Comparison of ENCODE assay signal across 8 mouse cellular contexts in genomic region chr1:180719951-180720689, GRCm38 (mm10). TPM values are rescaled to one million over a fixed set of nuclear protein-coding genes. Genes with fewer than 3 reads are reported as not detected.
DNase-seq lines count a peak whose midpoint lies in the region; ATAC-seq and TF ChIP-seq lines count a peak whose summit lies in the region.

No protein-coding gene starts in this region.

- TF ChIP-seq POLR2A in ES-Bruce4 (IDR thresholded peaks at IDR 0.05; ENCODE audit: insufficient read depth, low read length) = no peak

- peak; percentile 91 for DNase-seq in adrenal gland, postnatal 10 days
- peak; percentile 84 for DNase-seq in embryonic facial prominence, embryonic 11.5 days (ENCODE audit: low spot score)
- peak; percentile 32 to 85 for DNase-seq in layer of hippocampus, adult 2 months (ENCODE audit: low spot score in 2 of 2)
- peak; percentile 90 for DNase-seq in lung, postnatal 14 days
- DNase-seq in right cerebral cortex, postnatal 14 days = peak; percentile 79
- peak; percentile 83 for DNase-seq in urinary bladder, postnatal 25 days (ENCODE audit: low spot score)

- TF ChIP-seq CTCF in ES-Bruce4 (IDR thresholded peaks at IDR 0.05; ENCODE audit: low read depth, low read length) = peak; percentile 94
- peak; percentile 95 for TF ChIP-seq CTCF in layer of hippocampus, adult 2 months (conservative IDR thresholded peaks at IDR 0.05)

- H3K4me1 ChIP-seq in ES-Bruce4 (ENCODE audit: control insufficient read depth, insufficient read depth, low read length) = no peaks in the 10 kb centered on the region
- H3K4me1 ChIP-seq in embryonic facial prominence, embryonic 11.5 days (ENCODE audit: control insufficient read depth, insufficient read depth, low read length) = no peaks in the 10 kb centered on the region
- peaks cover 3% of the 10 kb centered on the region; the same call in 1 of the 2 replicates for H3K4me1 ChIP-seq in heart, embryonic 16.5 days (ENCODE audit: control insufficient read depth, insufficient read depth, low read length)

- no peaks in the 10 kb centered on the region for H3K27me3 ChIP-seq in ES-Bruce4 (ENCODE audit: control insufficient read depth, insufficient read depth, low read length, poor library complexity, severe bottlenecking)
- H3K27me3 ChIP-seq in embryonic facial prominence, embryonic 11.5 days (ENCODE audit: control insufficient read depth, insufficient read depth, low read length) = no peaks in the 10 kb centered on the region
- H3K27me3 ChIP-seq in heart, embryonic 16.5 days (ENCODE audit: control insufficient read depth, insufficient read depth, low read length) = no peaks in the 10 kb centered on the region

- H3K9me3 ChIP-seq in ES-Bruce4 (replicated peaks; ENCODE audit: control insufficient read depth, insufficient read depth, low read length, poor library complexity, severe bottlenecking) = no peaks in the 10 kb centered on the region
- H3K9me3 ChIP-seq in embryonic facial prominence, embryonic 11.5 days (replicated peaks; ENCODE audit: control insufficient read depth, low read length) = no peaks in the 10 kb centered on the region
- no peaks in the 10 kb centered on the region for H3K9me3 ChIP-seq in heart, embryonic 16.5 days (replicated peaks; ENCODE audit: control insufficient read depth, low read length)

- 0 out of 2 replicates have a peak, but pooled peaks have one; percentile 39 for ATAC-seq in embryonic facial prominence, embryonic 11.5 days (replicated peaks; ENCODE audit: insufficient number of reproducible peaks, low FRiP score, low TSS enrichment, low read depth)
- 0 out of 2 replicates have a peak, but pooled peaks have one; percentile 25 for ATAC-seq in heart, embryonic 16.5 days (replicated peaks; ENCODE audit: extremely low read depth, insufficient read depth, low FRiP score)

- H3K4me3 ChIP-seq in ES-Bruce4 (ENCODE audit: low read depth, low read length) = no peak overlapping the region
- H3K4me3 ChIP-seq in embryonic facial prominence, embryonic 11.5 days (ENCODE audit: low read depth, low read length) = no peak overlapping the region
- no peak overlapping the region for H3K4me3 ChIP-seq in heart, embryonic 16.5 days (ENCODE audit: low read length)
- no peak overlapping the region for H3K4me3 ChIP-seq in layer of hippocampus, adult 2 months

- 43% methylated on average over 5 of the region's 5 CpGs for WGBS in embryonic facial prominence, embryonic 11.5 days
- WGBS in heart, embryonic 16.5 days = 41% methylated on average over 5 of the region's 5 CpGs

- no peak overlapping the region for H3K9ac ChIP-seq in ES-Bruce4 (ENCODE audit: low read depth, poor library complexity, severe bottlenecking)
- H3K9ac ChIP-seq in embryonic facial prominence, embryonic 11.5 days (replicated peaks; ENCODE audit: low read length) = no peak overlapping the region
- no peak overlapping the region for H3K9ac ChIP-seq in heart, embryonic 16.5 days (ENCODE audit: low read length)

- H3K4me2 ChIP-seq in embryonic facial prominence, embryonic 11.5 days (ENCODE audit: low read depth, low read length) = no peak overlapping the region
- H3K4me2 ChIP-seq in heart, embryonic 16.5 days (ENCODE audit: low read depth, low read length) = no peak overlapping the region

- H3K27ac ChIP-seq in ES-Bruce4 (ENCODE audit: insufficient read depth, low read length) = no peak overlapping the region
- no peak overlapping the region for H3K27ac ChIP-seq in embryonic facial prominence, embryonic 11.5 days (replicated peaks; ENCODE audit: low read depth, low read length)
- H3K27ac ChIP-seq in heart, embryonic 16.5 days (ENCODE audit: low read length) = no peak overlapping the region
- H3K27ac ChIP-seq in layer of hippocampus, adult 2 months = no peak overlapping the region

- H3K36me3 ChIP-seq in ES-Bruce4 (ENCODE audit: control insufficient read depth, insufficient read depth, low read length, poor library complexity, severe bottlenecking) = no peaks in the 10 kb centered on the region
- H3K36me3 ChIP-seq in embryonic facial prominence, embryonic 11.5 days (replicated peaks; ENCODE audit: control insufficient read depth, insufficient read depth, low read depth, low read length) = no peaks in the 10 kb centered on the region
- no peaks in the 10 kb centered on the region for H3K36me3 ChIP-seq in heart, embryonic 16.5 days (ENCODE audit: control insufficient read depth, insufficient read depth)

- no peak for TF ChIP-seq EP300 in ES-Bruce4 (IDR thresholded peaks at IDR 0.05; ENCODE audit: insufficient read depth, low read depth, low read length)

RNA-seq across cellular contexts. Expression of gene Acbd3, which starts 5.7 kb away (rescaled TPM):
- polyA plus RNA-seq in ES-Bruce4 (2011; ENCODE audit: insufficient read depth, insufficient read length, low read depth, missing spikeins) = 44.8 and 47.7 TPM in 2 replicates
- 10 to 100 TPM; 38.9 to 40.6 TPM for total RNA-seq in adrenal gland, postnatal 10 days (2021)
- 19.1 and 20.3 TPM in 2 replicates for polyA plus RNA-seq in embryonic facial prominence, embryonic 11.5 days (2014; fragmentation: Nextera tagmentation; extraction: Ambion mirVana)
- polyA plus RNA-seq in heart, embryonic 16.5 days (2015; fragmentation: Nextera tagmentation; extraction: Ambion mirVana) = 18.3 and 19.2 TPM in 2 replicates
- 10 to 100 TPM; 32.6 to 34.4 TPM for total RNA-seq in layer of hippocampus, adult 2 months (2021)

RNA-seq across cellular contexts. Expression of gene Mixl1, which starts 23.3 kb away (rescaled TPM):
- 0.78 and 1.2 TPM in 2 replicates for polyA plus RNA-seq in ES-Bruce4 (2011; ENCODE audit: insufficient read depth, insufficient read length, low read depth, missing spikeins)
- total RNA-seq in adrenal gland, postnatal 10 days (2021) = not detected
- polyA plus RNA-seq in embryonic facial prominence, embryonic 11.5 days (2014; fragmentation: Nextera tagmentation; extraction: Ambion mirVana) = 0.20 and 0.74 TPM in 2 replicates
- 0.24 TPM in 1 of 2 replicates, not detected in the other for polyA plus RNA-seq in heart, embryonic 16.5 days (2015; fragmentation: Nextera tagmentation; extraction: Ambion mirVana)
- total RNA-seq in layer of hippocampus, adult 2 months (2021) = not detected
